Mouse (Mus musculus) gonadal fat pad, adult 2 months (tissue): ENCODE measurements around the gene Grap. TPM values are rescaled to one million over a fixed set of nuclear protein-coding genes. Genes with fewer than 3 reads are reported as not detected.

Source experiments
- DNase-seq: peaks from one replicate; pipeline ENCODE4 v3.0.0-alpha.2; 2012; ENCODE audit warnings: low read depth
- polyA plus RNA-seq: library from polyadenylated mRNA; depleted of rRNA; stranded (reverse); fragments of >200 nt; gene quantifications from 2 replicates; pipeline ENCODE4 v1.2.3, GENCODE M21; 2012; rRNA removed

Gene Grap
- polyA plus RNA-seq, 1 experiment = 13.6 TPM

GRCm38 (mm10) chr11:61722077-61722476, 69.0 kb downstream of the Grap start:
- DNase-seq = no peak

Other genes starting within 250 kb of the Grap start
- gene Rnf112, start 199.1 kb upstream of the Grap start, polyA plus RNA-seq = 0.26 and 0.66 TPM in 2 replicates
- 180 and 229 TPM in 2 replicates for gene Mfap4, start 167.8 kb upstream of the Grap start, polyA plus RNA-seq
- 19.7 and 21.7 TPM in 2 replicates for gene Mapk7, start 158.9 kb upstream of the Grap start, polyA plus RNA-seq
- 32.2 and 37.9 TPM in 2 replicates for gene B9d1, start 148.1 kb upstream of the Grap start, polyA plus RNA-seq
- 38.7 and 44.7 TPM in 2 replicates for gene Epn2, start 73.6 kb upstream of the Grap start, polyA plus RNA-seq
- 2.6 and 3.7 TPM in 2 replicates for gene Fam83g, start 30.8 kb downstream of the Grap start, polyA plus RNA-seq
- gene Slc5a10, start 67.6 kb downstream of the Grap start, polyA plus RNA-seq = 0.09 and 0.14 TPM in 2 replicates
- 23.9 and 24.1 TPM in 2 replicates for gene Prpsap2, start 108.8 kb downstream of the Grap start, polyA plus RNA-seq
- gene Ulk2, start 201.8 kb downstream of the Grap start, polyA plus RNA-seq = 55.6 and 70.1 TPM in 2 replicates